Mouse (Mus musculus): ENCODE data around the gene Mettl7a2. TPM values are rescaled to one million over a fixed set of nuclear protein-coding genes. Genes with fewer than 3 reads are reported as not detected.

The Mettl7a2 gene
- polyA plus RNA-seq, 1 experiment from 2014 or later: not detected

GRCm38 (mm10) chr15:100388224-100388835 is 35.3 kb downstream of the Mettl7a2 start:
- H3K4me1 ChIP-seq: peaks cover 13% of the 10 kb centered on the region
- no peak overlapping the region for H3K27ac ChIP-seq (replicated peaks)
- H3K27me3 ChIP-seq (ENCODE audit: low read depth, poor library complexity, severe bottlenecking): no peaks in the 10 kb centered on the region
- no peak overlapping the region for H3K4me3 ChIP-seq
- no peak for DNase-seq (ENCODE audit: low spot score)
- H3K36me3 ChIP-seq: peaks cover 8% of the 10 kb centered on the region
- 92% methylated on average over 16 of the region's 16 CpGs for WGBS
- no peaks in the 10 kb centered on the region for H3K9me3 ChIP-seq (replicated peaks)

GRCm38 (mm10) chr15:100388886-100389285 is 35.9 kb downstream of the Mettl7a2 start:
- no peaks in the 10 kb centered on the region for H3K9me3 ChIP-seq (replicated peaks)
- H3K4me3 ChIP-seq: no peak overlapping the region
- H3K36me3 ChIP-seq: peaks cover 14% of the 10 kb centered on the region
- H3K27ac ChIP-seq (replicated peaks): no peak overlapping the region
- WGBS: 70% methylated on average over 9 of the region's 9 CpGs
- peaks cover 12% of the 10 kb centered on the region for H3K4me1 ChIP-seq
- H3K27me3 ChIP-seq (ENCODE audit: low read depth, poor library complexity, severe bottlenecking): no peaks in the 10 kb centered on the region
- DNase-seq (ENCODE audit: low spot score): no peak

GRCm38 (mm10) chr15:100391066-100391465 is 38.1 kb downstream of the Mettl7a2 start:
- Histone ChIP-seq H3K27ac (replicated peaks) (no peak overlapping the region), H3K9me3 (replicated peaks) (no peaks in the 10 kb centered on the region), H3K36me3 (peaks cover 36% of the 10 kb centered on the region), H3K4me3 (no peak overlapping the region), H3K27me3 (ENCODE audit: low read depth, poor library complexity, severe bottlenecking) (no peaks in the 10 kb centered on the region), H3K4me1 (peaks cover 11% of the 10 kb centered on the region)
- no peak for DNase-seq (ENCODE audit: low spot score)
- 84% methylated on average over 7 of the region's 7 CpGs for WGBS

- H3K4me3 ChIP-seq: no peak overlapping the region
- no peaks in the 10 kb centered on the region for H3K27me3 ChIP-seq (ENCODE audit: low read depth, poor library complexity, severe bottlenecking)
- H3K9me3 ChIP-seq (replicated peaks): no peaks in the 10 kb centered on the region
- no peak overlapping the region for H3K27ac ChIP-seq (replicated peaks)
- WGBS: 96% methylated on average over 7 of the region's 7 CpGs
- H3K36me3 ChIP-seq: peaks cover 41% of the 10 kb centered on the region
- no peak for DNase-seq (ENCODE audit: low spot score)
- H3K4me1 ChIP-seq: peaks cover 11% of the 10 kb centered on the region
Measured at GRCm38 (mm10) chr15:100391599-100391998, 38.6 kb downstream of the Mettl7a2 start.

- 89% methylated on average over 11 of the region's 11 CpGs for WGBS
- H3K27me3 ChIP-seq (ENCODE audit: low read depth, poor library complexity, severe bottlenecking): no peaks in the 10 kb centered on the region
Measured at GRCm38 (mm10) chr15:100393016-100393415, 40.0 kb downstream of the Mettl7a2 start.

GRCm38 (mm10) chr15:100395561-100395960 is 42.6 kb downstream of the Mettl7a2 start:
- H3K4me1 ChIP-seq: no peaks in the 10 kb centered on the region
- H3K9me3 ChIP-seq (replicated peaks): no peaks in the 10 kb centered on the region
- 96% methylated on average over 3 of the region's 3 CpGs for WGBS
- no peaks in the 10 kb centered on the region for H3K27me3 ChIP-seq (ENCODE audit: low read depth, poor library complexity, severe bottlenecking)
- H3K36me3 ChIP-seq: peaks cover 81% of the 10 kb centered on the region
- DNase-seq (ENCODE audit: low spot score): no peak
- H3K27ac ChIP-seq (replicated peaks): no peak overlapping the region
- no peak overlapping the region for H3K4me3 ChIP-seq

More at GRCm38 (mm10) chr15:100393016-100393415, 40.0 kb downstream of the Mettl7a2 start:
- Histone ChIP-seq H3K27ac (replicated peaks) (no peak overlapping the region), H3K4me1 (peaks cover 11% of the 10 kb centered on the region), H3K9me3 (replicated peaks) (no peaks in the 10 kb centered on the region), H3K4me3 (no peak overlapping the region), H3K36me3 (peaks cover 55% of the 10 kb centered on the region)
- DNase-seq (ENCODE audit: low spot score): no peak

GRCm38 (mm10) chr15:100400592-100401250 is 47.7 kb downstream of the Mettl7a2 start:
- WGBS: 89% methylated on average over 16 of the region's 16 CpGs
- DNase-seq (ENCODE audit: low spot score): no peak
- peaks cover 100% of the 10 kb centered on the region for H3K36me3 ChIP-seq
- H3K4me3 ChIP-seq: no peak overlapping the region
- H3K27ac ChIP-seq (replicated peaks): no peak overlapping the region
- H3K4me1 ChIP-seq: no peaks in the 10 kb centered on the region
- H3K9me3 ChIP-seq (replicated peaks): no peaks in the 10 kb centered on the region
- H3K27me3 ChIP-seq (ENCODE audit: low read depth, poor library complexity, severe bottlenecking): no peaks in the 10 kb centered on the region

- no peaks in the 10 kb centered on the region for H3K4me1 ChIP-seq
- 95% methylated on average over 4 of the region's 4 CpGs for WGBS
- peaks cover 100% of the 10 kb centered on the region for H3K36me3 ChIP-seq
- DNase-seq (ENCODE audit: low spot score): no peak
- H3K27me3 ChIP-seq (ENCODE audit: low read depth, poor library complexity, severe bottlenecking): no peaks in the 10 kb centered on the region
- H3K4me3 ChIP-seq: no peak overlapping the region
- H3K27ac ChIP-seq (replicated peaks): no peak overlapping the region
- H3K9me3 ChIP-seq (replicated peaks): no peaks in the 10 kb centered on the region
Measured at GRCm38 (mm10) chr15:100401811-100402210, 48.8 kb downstream of the Mettl7a2 start.

GRCm38 (mm10) chr15:100402347-100402746 is 49.3 kb downstream of the Mettl7a2 start:
- H3K4me1 ChIP-seq: no peaks in the 10 kb centered on the region
- no peaks in the 10 kb centered on the region for H3K9me3 ChIP-seq (replicated peaks)
- no peaks in the 10 kb centered on the region for H3K27me3 ChIP-seq (ENCODE audit: low read depth, poor library complexity, severe bottlenecking)
- no peak overlapping the region for H3K4me3 ChIP-seq
- no peak for DNase-seq (ENCODE audit: low spot score)
- H3K36me3 ChIP-seq: peaks cover 100% of the 10 kb centered on the region
- H3K27ac ChIP-seq (replicated peaks): no peak overlapping the region
- 91% methylated on average over 14 of the region's 14 CpGs for WGBS

- Histone ChIP-seq H3K9me3 (replicated peaks) (no peaks in the 10 kb centered on the region), H3K36me3 (peaks cover 100% of the 10 kb centered on the region), H3K27me3 (ENCODE audit: low read depth, poor library complexity, severe bottlenecking) (no peaks in the 10 kb centered on the region), H3K4me1 (no peaks in the 10 kb centered on the region), H3K4me3 (no peak overlapping the region), H3K27ac (replicated peaks) (no peak overlapping the region)
- no peak for DNase-seq (ENCODE audit: low spot score)
- 84% methylated on average over 4 of the region's 4 CpGs for WGBS
Measured at GRCm38 (mm10) chr15:100402798-100403197, 49.8 kb downstream of the Mettl7a2 start.

GRCm38 (mm10) chr15:100403318-100404000 is 50.5 kb downstream of the Mettl7a2 start:
- H3K9me3 ChIP-seq (replicated peaks): no peaks in the 10 kb centered on the region
- no peak overlapping the region for H3K27ac ChIP-seq (replicated peaks)
- WGBS: 94% methylated on average over 16 of the region's 16 CpGs
- H3K4me1 ChIP-seq: no peaks in the 10 kb centered on the region
- peaks cover 100% of the 10 kb centered on the region for H3K36me3 ChIP-seq
- no peaks in the 10 kb centered on the region for H3K27me3 ChIP-seq (ENCODE audit: low read depth, poor library complexity, severe bottlenecking)
- no peak overlapping the region for H3K4me3 ChIP-seq
- no peak for DNase-seq (ENCODE audit: low spot score)

- Histone ChIP-seq H3K27ac (replicated peaks) (no peak overlapping the region), H3K36me3 (peaks cover 100% of the 10 kb centered on the region), H3K9me3 (replicated peaks) (no peaks in the 10 kb centered on the region), H3K4me3 (no peak overlapping the region), H3K4me1 (no peaks in the 10 kb centered on the region), H3K27me3 (ENCODE audit: low read depth, poor library complexity, severe bottlenecking) (no peaks in the 10 kb centered on the region)
- WGBS: 88% methylated on average over 5 of the region's 5 CpGs
- DNase-seq (ENCODE audit: low spot score): no peak
Measured at GRCm38 (mm10) chr15:100406088-100406487, 53.1 kb downstream of the Mettl7a2 start.
